Mouse (Mus musculus): ENCODE data around the gene Pqlc3. TPM values are rescaled to one million over a fixed set of nuclear protein-coding genes. Genes with fewer than 3 reads are reported as not detected.
"Not testable (repeated sequence)": the region's sequence is repeated elsewhere in the genome, so short reads cannot be mapped to it uniquely, and the experiment has no call there.

Gene Pqlc3
- 5.4 and 5.6 TPM in 2 replicates for total RNA-seq (2021)
- long read RNA-seq, experiment 1, transcript Pqlc3-201 (7 exons, 1,928 nt), result major isoform, 11 of 11 reads
- long read RNA-seq, experiment 1, partial matches to known transcripts, result 0 of 11 reads
- long read RNA-seq, experiment 1, other reads (novel, unspliced or antisense), result 0 of 11 reads
- long read RNA-seq, experiment 2, partial matches to known transcripts, result 0 of 1 reads
- long read RNA-seq, experiment 2, other reads (novel, unspliced or antisense), result 0 of 1 reads

- DNase-seq, result peak; percentile 93
Observed at GRCm38 (mm10) chr12:16999739-17000497, at the start of gene Pqlc3. Gene Pqlc3 (minus strand): TSS chr12:17000408.

- DNase-seq, result no peak
Observed at GRCm38 (mm10) chr12:17049796-17050195, 49.6 kb upstream of the Pqlc3 start.

GRCm38 (mm10) chr12:17048979-17049612 is 48.9 kb upstream of the Pqlc3 start:
- no peak for DNase-seq

GRCm38 (mm10) chr12:17043311-17043710 is 43.1 kb upstream of the Pqlc3 start:
- no peak for DNase-seq

GRCm38 (mm10) chr12:17040567-17040966 is 40.4 kb upstream of the Pqlc3 start:
- no peak for DNase-seq

- no peak for DNase-seq
Observed at GRCm38 (mm10) chr12:17039415-17039814, 39.2 kb upstream of the Pqlc3 start.

GRCm38 (mm10) chr12:17038246-17038645 is 38.0 kb upstream of the Pqlc3 start:
- no peak for DNase-seq

GRCm38 (mm10) chr12:17037053-17037610 is 36.9 kb upstream of the Pqlc3 start:
- peak; percentile 13 for DNase-seq

GRCm38 (mm10) chr12:17036532-17036931 is 36.3 kb upstream of the Pqlc3 start:
- no peak for DNase-seq

- peak; percentile 58 for DNase-seq
Observed at GRCm38 (mm10) chr12:17035128-17035527, 34.9 kb upstream of the Pqlc3 start.

- no peak for DNase-seq
Observed at GRCm38 (mm10) chr12:17034671-17035070, 34.5 kb upstream of the Pqlc3 start.

- peak; percentile 7 for DNase-seq
Observed at GRCm38 (mm10) chr12:17033464-17033841, 33.2 kb upstream of the Pqlc3 start.

GRCm38 (mm10) chr12:17032694-17033463 is 32.7 kb upstream of the Pqlc3 start:
- DNase-seq, result peak; percentile 86

- no peak for DNase-seq
Observed at GRCm38 (mm10) chr12:17024554-17025110, 24.4 kb upstream of the Pqlc3 start.

- no peak for DNase-seq
Observed at GRCm38 (mm10) chr12:17022145-17022544, 21.9 kb upstream of the Pqlc3 start.

- not testable (repeated sequence) for DNase-seq
Observed at GRCm38 (mm10) chr12:17021125-17021524, 20.9 kb upstream of the Pqlc3 start.

- peak; percentile 67 for DNase-seq
Observed at GRCm38 (mm10) chr12:17018468-17018867, 18.3 kb upstream of the Pqlc3 start.

GRCm38 (mm10) chr12:17015711-17016110 is 15.5 kb upstream of the Pqlc3 start:
- DNase-seq, result no peak

- no peak for DNase-seq
Observed at GRCm38 (mm10) chr12:17012067-17012899, 12.1 kb upstream of the Pqlc3 start.

- DNase-seq, result peak; percentile 91
Observed at GRCm38 (mm10) chr12:17011100-17011870, 11.1 kb upstream of the Pqlc3 start, which contains the start of gene 2410004P03Rik. Gene 2410004P03Rik (minus strand): TSS chr12:17011727.
